Mouse (Mus musculus) granulocyte monocyte progenitor cell, adult 5-6 weeks (primary cell): Measurements from ENCODE around the gene Tex14. TPM values are rescaled to one million over a fixed set of nuclear protein-coding genes. Genes with fewer than 3 reads are reported as not detected.
A peak's percentile ranks its signal among the peaks of the same experiment; 100 is the strongest.
"Not testable (repeated sequence)": the region's sequence is repeated elsewhere in the genome, so short reads cannot be mapped to it uniquely, and the experiment has no call there.

Source experiments
- ATAC-seq: replicated peaks from 2 replicates; pipeline ENCODE4 v1.8.0; 2016; ENCODE audit warnings: mild to moderate bottlenecking, moderate TSS enrichment, inconsistent platforms; ENCODE audit not compliant: poor library complexity, severe bottlenecking
- total RNA-seq, 2 experiments: library from RNA; stranded (forward) in 1 of 2; stranded (reverse) in 1 of 2; fragments of 200-712, 200-1000 nt in 1 of 2; fragments of >200 nt in 1 of 2; fragmentation: Nextera tagmentation in 1 of 2; gene quantifications; 2 replicates each; pipeline ENCODE4 v1.2.3; 2014 to 2017

Tex14 gene
- total RNA-seq, 2 experiments from 2014 or later, result not detected

DNA sequence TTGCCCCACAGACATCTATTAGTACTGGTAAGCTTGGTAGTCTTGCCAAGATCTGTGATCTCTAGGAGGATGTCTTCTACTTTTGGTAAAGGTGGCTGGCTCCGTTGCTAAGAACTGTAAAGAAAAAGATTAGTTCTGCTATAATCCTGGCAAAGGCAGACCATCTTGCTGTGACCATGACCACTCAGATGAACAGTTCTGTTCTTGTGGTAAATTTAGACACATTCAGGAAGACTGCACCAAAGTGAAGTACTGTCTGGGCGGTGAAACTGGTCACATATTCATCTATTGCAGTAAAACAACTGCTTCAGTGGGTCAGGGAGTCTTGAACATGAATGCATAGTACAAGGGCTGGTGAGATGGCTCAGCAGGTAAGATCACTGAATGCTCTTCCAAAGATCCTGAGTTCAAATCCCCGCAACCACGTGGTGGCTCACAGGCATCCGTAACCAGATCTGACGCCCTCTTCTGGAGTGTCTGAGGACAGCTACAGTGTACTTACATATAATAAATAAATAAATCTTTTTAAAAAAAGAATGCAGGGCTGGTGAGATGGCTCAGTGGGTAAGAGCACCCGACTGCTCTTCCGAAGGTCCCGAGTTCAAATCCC, 63.9 kb downstream of the Tex14 start:
- ATAC-seq, result no peak

DNA sequence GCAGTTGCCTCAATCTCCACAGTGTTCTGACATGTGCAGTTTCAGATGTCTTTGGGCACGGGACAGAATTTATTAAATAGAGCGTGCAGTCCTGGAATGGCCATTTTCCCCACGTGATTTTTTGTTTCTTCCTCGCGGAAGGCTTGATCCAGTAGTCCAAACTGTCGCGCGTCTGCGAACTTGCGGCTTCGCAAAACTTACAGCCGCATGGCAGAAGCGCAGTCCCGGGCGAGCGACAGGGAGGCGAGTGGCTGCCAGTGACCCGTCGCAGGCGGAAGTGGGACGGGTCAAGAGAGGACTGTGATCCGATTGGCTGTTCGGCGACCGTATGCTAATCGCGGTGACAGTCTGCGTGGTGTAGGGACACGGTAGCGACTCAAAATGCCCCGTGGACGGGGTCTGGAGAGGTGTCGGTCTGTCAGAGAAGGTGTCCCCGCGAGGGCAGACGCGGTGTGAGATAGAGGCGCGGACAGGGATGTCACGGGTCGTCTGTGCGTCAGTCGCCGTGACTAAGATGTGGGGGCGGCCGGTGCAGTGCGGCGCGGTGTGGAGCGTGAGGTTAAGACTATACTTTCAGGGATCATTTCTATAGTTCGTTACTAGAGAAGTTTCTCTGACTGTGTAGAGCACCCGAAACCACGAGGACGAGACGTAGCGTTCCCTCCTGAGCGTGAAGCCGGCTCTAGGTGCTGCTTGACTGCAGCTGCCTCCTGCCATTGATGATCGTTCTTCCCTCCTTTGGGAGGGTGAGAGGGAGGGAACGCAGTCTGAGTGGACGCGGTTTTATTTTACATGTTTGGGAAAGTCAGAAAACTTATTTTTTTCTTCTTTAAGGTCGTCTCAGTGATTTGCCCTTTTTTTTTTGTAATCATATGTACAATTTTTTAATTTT, 66.2 kb downstream of the Tex14 start:
- peak; percentile 98 for ATAC-seq

DNA sequence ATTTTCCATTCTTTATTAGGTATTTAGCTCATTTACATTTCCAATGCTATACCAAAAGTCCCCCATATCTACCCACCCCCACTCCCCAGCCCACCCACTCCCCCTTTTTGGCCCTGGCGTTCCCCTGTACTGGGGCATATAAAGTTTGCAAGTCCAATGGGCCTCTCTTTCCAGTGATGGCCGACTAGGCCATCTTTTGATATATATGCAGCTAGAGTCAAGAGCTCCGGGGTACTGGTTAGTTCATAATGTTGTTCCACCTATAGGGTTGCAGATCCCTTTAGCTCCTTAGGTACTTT, 66.8 kb downstream of the Tex14 start:
- ATAC-seq, result not testable (repeated sequence)

DNA sequence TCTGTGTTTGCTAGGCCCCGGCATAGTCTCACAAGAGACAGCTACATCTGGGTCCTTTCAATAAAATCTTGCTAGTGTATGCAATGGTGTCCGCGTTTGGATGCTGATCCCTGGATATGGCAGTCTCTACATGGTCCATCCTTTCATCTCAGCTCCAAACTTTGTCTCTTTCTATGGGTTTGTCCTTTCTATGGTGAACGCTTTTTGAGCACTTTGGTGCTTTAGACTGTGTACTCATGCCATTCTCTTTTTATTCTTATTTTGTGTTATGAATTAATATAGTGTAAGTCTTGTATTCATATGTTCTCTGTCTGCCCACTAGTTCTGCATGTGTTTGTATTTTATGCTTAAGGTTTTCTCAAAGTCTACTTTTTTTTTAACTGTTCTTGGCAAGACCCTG, 67.2 kb downstream of the Tex14 start:
- 0 out of 2 replicates have a peak, but pooled peaks have one; percentile 15 for ATAC-seq

DNA sequence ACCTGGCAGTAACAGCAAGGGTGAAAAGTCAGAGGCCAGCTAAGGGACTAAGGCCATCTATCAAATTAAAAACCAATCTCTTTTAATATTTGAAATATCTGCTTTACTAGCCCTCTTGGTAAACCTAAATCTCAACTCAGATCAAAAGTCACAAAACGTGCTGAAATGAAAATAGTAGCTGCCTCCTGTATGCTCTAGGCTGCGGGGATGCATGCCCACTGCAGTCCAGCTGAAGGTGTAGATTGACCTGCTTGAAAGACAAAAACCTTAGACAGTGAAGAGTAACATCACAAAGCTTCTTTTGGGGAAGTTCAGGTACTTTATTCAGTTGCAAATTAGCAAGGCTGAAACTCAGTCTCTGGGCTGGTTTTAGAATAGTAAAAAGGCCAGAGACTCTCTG, 74.3 kb downstream of the Tex14 start:
- ATAC-seq, result not testable (repeated sequence)

DNA sequence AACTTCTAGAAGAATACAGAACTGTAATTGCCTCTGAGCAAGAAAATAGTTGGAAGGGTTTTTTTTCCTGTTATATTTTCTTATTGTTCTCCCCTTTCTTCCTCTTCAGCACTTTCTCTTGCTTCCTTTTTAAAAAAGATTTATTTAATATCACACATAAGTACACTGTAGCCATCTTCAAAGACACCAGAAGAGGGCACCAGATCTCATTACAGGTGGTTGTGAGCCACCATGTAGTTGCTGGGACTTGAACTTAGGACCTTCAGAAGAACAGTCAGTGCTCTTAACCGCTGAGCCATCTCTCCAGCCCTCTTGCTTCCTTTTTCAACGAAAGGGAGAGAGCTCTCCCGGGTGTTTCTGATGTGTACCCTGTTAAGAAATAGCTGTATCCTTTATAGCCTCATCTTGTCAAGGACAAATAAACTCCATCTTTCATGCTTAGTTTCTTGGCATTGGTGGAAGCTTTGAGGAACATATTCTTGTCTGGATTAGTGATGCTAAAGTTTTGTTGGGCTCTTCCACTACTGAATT, 79.0 kb downstream of the Tex14 start:
- ATAC-seq, result no peak

DNA sequence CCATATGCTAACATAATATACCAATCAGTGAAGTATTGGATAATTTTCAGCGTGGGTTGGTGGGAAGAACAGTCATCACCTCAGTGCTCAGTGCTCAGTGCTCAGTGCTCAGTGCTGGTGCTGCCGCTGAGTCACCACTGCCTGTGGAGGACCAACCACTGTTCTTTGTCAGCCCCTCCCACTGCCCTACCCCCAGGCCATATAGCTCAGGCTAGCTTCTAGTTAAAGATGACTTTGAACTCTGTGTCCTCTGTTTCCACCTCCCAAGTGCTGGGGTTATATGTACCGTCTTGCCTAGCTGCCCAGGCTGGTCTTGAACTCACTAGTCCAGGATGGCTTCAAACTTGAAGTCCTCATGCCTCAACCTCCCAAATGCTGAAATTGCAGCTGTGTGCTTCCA, 84.1 kb downstream of the Tex14 start:
- ATAC-seq, result no peak

DNA sequence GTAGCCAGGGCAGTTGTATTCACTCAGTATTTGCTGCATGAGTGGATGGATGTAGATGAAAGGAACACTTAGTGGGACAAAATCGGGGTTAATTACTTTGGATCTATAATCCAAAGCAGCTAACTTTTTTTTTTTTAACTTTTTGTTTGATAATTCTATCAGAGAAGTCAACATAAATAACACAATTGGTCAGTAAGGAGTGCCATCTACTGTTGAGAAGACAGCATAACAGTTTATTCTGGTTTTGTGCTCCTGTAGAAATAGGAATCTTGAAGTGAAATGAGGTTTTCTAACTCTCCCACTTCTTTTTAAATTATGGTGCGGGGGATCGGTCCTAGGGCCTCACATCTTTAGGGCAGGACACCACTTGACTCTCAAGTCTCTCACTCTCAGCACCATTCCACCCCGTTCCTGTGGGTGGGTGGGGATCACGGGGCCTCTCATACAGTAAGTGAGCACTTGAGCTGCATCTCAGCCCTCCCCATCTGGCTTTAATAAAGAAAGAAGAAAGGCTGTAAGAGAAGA, 99.9 kb downstream of the Tex14 start:
- ATAC-seq, result no peak

DNA sequence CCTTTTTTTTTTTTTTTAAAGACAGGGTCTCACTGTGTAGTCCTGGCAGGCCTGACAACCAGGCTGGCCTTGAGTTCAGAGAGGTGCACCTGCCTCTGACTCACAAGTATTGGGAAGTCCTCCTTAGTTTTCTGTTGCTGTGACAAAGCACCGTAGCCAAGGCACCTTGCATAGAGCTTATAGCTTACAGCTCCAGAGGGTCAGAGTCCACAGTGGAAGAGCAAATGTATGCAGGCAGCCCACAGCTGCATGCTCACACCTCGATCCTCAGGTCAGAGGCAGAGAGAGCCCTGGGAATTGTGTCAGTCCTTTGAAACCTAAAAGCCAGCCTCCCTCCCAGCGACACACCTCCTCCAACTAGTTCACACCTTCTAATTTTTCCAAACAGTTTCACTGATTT, 101.6 kb downstream of the Tex14 start:
- ATAC-seq, result no peak

DNA sequence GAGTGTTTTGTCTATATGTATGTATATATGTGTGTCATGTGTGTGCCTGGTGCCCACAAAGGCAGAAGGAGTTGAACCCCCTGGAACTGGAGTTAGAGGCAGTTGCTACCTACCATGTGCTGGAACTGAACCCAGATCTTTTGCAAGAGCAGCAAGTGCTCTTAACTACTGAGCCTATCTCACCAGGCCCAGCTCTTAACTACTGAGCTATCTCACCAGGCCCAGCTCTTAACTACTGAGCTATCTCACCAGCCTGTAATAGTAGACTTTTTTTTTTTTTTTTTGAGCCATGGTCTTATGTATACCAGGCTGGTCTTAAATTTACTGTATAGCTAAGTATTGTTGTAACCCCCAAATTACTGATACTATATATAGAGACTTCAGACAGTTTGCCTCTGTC, 102.2 kb downstream of the Tex14 start:
- no peak for ATAC-seq

DNA sequence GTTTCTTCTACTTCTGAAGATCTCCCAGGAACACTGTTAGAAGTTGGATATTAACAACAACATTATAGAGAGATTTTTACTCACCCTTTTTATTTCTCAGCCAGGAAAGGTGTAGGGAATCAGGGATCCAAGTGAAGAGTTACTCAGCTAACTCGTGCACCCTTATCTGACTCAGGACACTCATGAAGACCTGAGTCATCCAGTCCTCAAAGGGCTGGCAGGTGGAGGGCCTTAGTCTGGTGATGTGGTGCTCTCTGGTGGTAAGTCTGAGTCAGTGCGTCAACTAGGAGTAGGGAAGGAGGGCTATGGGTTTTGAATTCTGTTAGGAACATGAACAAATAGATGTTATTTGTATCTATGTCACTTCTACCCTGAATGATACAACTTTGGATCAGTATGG, 114.4 kb downstream of the Tex14 start:
- ATAC-seq, result peak; percentile 84

DNA sequence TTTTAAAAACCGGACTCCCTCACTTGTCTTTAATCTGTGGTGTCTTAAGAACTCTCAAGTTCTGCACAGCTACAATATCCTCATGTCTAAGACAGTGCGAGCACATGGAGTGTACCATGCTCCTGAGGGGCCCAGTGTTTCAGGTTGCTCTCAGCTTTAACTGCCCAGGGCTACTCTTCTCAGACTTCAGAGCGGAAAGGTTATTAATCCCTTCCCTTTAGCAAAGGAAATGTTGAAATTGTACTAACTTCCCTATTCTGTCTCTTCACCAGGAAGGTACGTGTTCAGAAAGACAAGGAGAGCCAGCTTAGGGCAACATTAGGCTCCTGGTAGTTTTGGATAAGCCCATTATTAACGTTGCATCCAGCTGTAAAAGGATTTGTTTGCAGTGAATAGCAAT, 118.6 kb downstream of the Tex14 start:
- peak; percentile 68 for ATAC-seq

DNA sequence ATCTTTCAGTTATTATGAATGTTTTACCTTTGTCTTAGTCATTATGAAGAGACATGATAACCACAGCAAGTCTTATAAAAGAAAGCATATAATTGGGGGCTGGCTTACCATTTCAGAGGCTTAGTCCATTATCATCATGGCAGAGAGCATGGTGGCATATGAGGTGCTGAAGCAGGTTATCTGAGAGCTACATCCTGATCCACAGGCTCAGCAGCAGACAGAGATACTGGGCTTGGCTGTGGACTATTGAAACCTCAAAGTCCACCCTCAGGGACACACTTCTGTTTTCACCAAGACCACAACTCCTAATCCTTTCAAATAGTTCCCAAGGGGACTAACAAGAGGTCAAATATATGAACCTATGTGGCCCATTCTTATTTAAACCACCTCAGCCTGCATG, 119.1 kb downstream of the Tex14 start:
- ATAC-seq, result no peak

DNA sequence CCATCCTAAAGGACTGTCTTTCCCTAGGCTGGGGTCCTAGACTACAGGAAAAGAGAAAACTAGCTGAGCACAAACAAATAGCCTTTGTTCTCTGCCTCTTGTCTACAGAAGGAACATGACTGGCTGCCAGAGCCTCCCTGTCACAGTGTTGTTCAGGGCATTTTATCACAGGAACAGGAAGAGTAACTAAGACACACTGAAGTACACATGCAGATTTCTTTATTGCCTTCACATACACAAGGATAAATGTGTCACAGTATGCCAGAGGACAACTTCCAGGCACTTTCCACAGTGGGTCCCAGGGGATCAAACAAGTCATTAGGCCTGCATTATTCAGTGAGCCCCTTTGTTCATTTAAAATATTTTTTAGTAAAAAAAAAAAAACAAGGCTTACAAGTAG, 119.9 kb downstream of the Tex14 start:
- no peak for ATAC-seq

DNA sequence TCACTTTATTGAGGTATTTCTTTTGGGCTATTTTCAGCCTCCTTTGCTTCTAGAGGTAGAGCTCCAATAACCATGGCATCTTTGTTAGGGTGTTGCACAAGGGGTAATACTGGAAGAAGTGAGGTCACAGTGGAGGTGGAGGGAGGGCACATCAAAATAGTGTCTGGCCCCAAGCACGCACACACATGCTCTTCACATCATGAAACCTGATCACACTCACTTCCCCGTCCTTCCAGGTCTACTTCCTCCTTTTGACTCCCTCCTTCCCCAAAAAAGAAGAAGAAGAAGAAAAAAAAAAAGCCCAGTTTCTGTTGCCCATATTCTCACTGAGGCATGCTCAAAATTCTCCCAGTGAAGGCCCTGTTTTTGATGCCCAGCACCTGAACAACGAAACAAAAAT, 122.5 kb downstream of the Tex14 start:
- peak; percentile 96 for ATAC-seq

DNA sequence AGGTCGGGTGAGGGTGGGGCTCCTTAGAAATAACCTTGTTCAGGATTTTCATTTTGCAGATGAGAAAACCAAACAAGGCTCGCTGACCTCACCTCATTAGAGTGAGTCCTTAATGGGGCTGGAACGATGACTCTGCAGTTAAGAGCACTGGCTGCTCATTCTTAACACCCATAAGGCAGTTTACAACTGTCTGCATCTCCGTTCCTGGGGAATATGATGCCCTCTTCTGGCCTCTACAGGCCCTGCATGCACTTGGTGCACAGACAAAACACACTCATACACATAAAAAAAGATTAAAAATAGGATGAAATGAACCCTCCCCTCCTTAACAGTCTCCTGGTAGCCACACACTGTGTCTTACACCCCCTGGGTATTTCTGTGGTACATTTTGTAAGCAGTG, 123.1 kb downstream of the Tex14 start:
- 0 out of 2 replicates have a peak, but pooled peaks have one; percentile 20 for ATAC-seq

DNA sequence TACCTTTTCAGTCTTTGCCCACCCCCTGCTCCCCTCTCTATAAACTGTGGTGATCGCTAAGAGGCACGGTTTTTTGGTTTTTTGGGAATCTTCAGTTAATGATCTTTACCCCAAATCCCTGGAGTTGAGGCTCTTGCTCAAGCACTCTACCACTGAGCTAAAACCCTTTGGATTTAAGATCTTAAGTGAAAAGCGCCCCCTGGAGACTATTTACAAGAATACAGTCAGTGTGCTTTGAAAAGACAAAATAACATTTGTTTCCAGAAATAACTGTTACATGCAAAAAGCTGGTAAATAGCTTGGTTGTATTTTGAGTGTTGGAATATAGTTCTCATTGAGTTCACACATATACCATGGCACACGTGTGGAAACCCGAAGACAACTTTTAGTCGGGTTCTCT, 126.8 kb downstream of the Tex14 start:
- no peak for ATAC-seq

DNA sequence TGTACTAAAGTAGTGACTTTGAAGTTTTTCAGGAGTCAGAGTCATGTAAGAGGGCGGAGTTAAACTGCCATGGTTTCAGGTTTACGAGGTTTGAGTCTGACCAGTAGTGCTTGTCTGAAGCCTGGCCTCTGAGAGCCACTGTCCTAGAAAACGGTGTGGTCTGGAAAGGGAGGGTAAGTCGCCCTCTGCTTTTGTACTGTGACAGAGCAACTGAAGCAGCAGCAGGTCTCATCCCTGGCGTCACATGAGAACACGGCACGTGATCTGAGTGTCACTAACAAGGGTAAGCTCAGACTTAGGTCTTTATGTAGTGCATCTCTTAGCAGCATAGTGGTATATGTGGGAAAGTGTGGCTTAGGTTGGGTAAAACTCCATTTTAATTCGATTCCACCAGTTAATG, 137.4 kb downstream of the Tex14 start:
- no peak for ATAC-seq

DNA sequence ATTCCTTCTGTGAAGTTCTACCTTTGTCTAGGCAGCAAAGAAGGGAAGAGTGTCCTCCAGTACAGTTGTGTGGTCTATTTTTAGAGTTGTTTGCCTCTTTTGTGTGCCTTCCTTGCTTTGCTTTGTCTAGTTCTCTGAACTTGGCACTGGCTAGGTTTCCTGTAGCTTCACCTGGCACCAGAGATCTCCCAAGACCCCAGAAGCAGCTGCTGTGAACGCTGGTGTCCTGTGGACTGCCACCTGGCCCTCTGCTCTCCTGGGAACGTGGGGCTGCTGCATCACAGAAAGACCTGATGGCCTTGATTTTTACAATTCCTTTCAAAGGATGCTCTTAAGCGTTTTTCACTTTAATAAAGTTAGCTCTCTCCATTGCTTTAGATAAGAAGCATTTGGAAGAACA, 138.0 kb downstream of the Tex14 start:
- no peak for ATAC-seq

DNA sequence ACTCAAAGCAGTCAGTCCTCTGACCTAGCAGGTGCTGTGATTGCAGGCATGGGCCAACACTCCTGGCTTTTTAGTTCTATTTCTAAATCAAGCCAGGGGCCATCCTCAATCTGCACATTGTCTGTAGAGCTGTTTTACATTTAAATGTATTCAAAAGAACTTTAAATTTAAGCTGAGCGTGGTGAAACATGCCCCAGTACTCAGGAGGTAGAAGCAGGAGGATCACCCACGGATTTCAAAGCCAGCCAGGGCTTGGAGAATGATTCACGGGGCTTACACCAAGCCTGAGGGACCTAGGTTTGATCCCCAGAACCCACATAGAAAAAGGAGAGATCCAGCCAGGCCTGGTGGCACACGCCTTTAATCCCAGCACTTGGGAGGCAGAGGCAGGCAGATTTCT, 148.5 kb downstream of the Tex14 start:
- ATAC-seq, result no peak

DNA sequence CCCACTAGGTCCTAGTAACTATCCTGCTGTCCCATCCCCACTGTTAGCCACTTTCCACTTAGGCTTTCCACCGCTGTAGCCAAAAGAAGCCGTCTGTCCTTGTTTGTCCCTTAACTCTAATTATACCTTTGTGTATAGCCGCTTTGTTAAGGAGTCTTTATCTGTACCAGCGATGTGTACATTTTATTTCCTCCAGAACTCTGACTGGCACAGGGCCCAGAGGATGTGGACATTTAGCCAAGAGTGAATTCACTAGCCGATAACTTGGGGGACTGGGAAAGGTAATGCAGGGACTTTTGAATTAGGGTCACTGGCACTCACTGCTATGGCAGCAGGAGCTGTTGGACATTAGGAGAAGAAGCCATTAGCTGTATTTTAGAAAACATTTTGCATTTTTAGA, 149.5 kb downstream of the Tex14 start:
- ATAC-seq, result no peak
